Mouse (Mus musculus) embryonic facial prominence, embryonic 11.5 days (tissue): ENCODE data around the gene Dnajb14. TPM values are rescaled to one million over a fixed set of nuclear protein-coding genes. Genes with fewer than 3 reads are reported as not detected.
"Not testable (repeated sequence)": the region's sequence is repeated elsewhere in the genome, so short reads cannot be mapped to it uniquely, and the experiment has no call there.

Experiments
- ATAC-seq: fragments of 200-750 bp; cut with Nextera tagmentation; replicated peaks from 2 replicates; pipeline ENCODE4 v1.8.0; 2017; ENCODE audit warnings: low read depth; ENCODE audit not compliant: insufficient number of reproducible peaks, low FRiP score, low TSS enrichment
- DNase-seq: peaks from one replicate; pipeline ENCODE4 v3.0.0-alpha.2; 2015; ENCODE audit warnings: low spot score
- H3K27ac ChIP-seq: fragments of 300-500 bp; sonication (generic); replicated peaks from 2 replicates; pipeline ENCODE4 v1.5.1; 2014; ENCODE audit warnings: mild to moderate bottlenecking, low read depth, low read length, control low read depth
- H3K27me3 ChIP-seq: fragments of 300-500 bp; sonication (generic); 2 replicates; pipeline ENCODE4 v1.6.1; 2014; ENCODE audit warnings: mild to moderate bottlenecking, low read length, moderate library complexity, mixed read lengths; ENCODE audit not compliant: control insufficient read depth, insufficient read depth
- H3K36me3 ChIP-seq: fragments of 300-500 bp; sonication (generic); replicated peaks from 2 replicates; pipeline ENCODE4 v1.6.1; 2014; ENCODE audit warnings: low read depth, mild to moderate bottlenecking, low read length, moderate library complexity, mixed read lengths; ENCODE audit not compliant: control insufficient read depth, insufficient read depth
- H3K4me1 ChIP-seq: fragments of 300-500 bp; sonication (generic); 2 replicates; pipeline ENCODE4 v1.6.1; 2014; ENCODE audit warnings: low read length, mixed read lengths; ENCODE audit not compliant: control insufficient read depth, insufficient read depth
- H3K4me2 ChIP-seq: fragments of 300-500 bp; sonication (generic); 2 replicates; pipeline ENCODE4 v1.6.1; 2014; ENCODE audit warnings: low read depth, mild to moderate bottlenecking, control low read depth, low read length, moderate library complexity
- H3K4me3 ChIP-seq: fragments of 300-500 bp; sonication (generic); 2 replicates; pipeline ENCODE4 v1.5.1; 2014; ENCODE audit warnings: low read depth, low read length, control low read depth
- H3K9ac ChIP-seq: fragments of 300-500 bp; sonication (generic); replicated peaks from 2 replicates; pipeline ENCODE4 v1.6.1; 2014; ENCODE audit warnings: mild to moderate bottlenecking, control low read depth, low read length
- H3K9me3 ChIP-seq: fragments of 300-500 bp; sonication (generic); replicated peaks from 2 replicates; pipeline ENCODE4 v1.6.1; 2016; ENCODE audit warnings: mild to moderate bottlenecking, low read length, inconsistent platforms, mixed read lengths; ENCODE audit not compliant: control insufficient read depth
- WGBS: fragments of 180-500 bp; shearing (Covaris S2); extraction: QIAGEN DNeasy Blood & Tissue Kit; methylation state at CpG from one replicate; pipeline ENCODE4 v1.1.7; 2014; 5-methylcytosine and 5-hydroxymethylcytosine counted together
- polyA plus RNA-seq: library from polyadenylated mRNA; unstranded; fragments of >200 nt; fragmentation: Nextera tagmentation; extraction: Ambion mirVana; gene quantifications from 2 replicates; pipeline ENCODE4 v1.2.1, GENCODE M21; 2014

Dnajb14 gene
- polyA plus RNA-seq, 1 experiment from 2014 or later, result 9.4 TPM

GRCm38 (mm10) chr3:137853011-137853410 is 14.5 kb upstream of the Dnajb14 start:
- not testable (repeated sequence) for H3K4me2 ChIP-seq, DNase-seq, H3K4me1 ChIP-seq, H3K9ac ChIP-seq, H3K36me3 ChIP-seq, H3K9me3 ChIP-seq, H3K27me3 ChIP-seq, H3K27ac ChIP-seq, H3K4me3 ChIP-seq, ATAC-seq
- WGBS, result 89% methylated on average over 1 of the region's 1 CpGs

DNA sequence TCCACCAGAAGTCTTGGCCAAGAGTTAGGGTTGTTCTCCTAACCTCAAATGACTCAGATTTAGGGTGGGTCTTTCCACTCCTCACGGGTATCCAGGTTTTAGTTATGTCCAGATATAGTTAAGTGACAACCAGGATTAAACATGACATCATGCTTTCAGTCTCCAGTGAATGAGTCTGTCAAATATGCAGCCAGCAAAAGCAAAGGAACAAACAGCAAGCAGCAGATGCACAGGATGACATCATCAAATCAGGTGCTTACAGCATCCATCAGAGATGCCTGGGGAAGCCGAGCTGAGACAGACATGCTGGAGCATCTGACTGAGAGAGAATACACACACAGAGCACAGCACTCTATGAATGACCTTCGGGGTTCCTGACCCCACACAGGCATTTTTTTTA is 12.1 kb upstream of the Dnajb14 start:
- no peaks in the 10 kb centered on the region for H3K4me1 ChIP-seq
- H3K27ac ChIP-seq, result no peak overlapping the region
- WGBS, result 79% methylated on average over 3 of the region's 3 CpGs
- H3K4me3 ChIP-seq, result no peak overlapping the region
- H3K27me3 ChIP-seq, result no peaks in the 10 kb centered on the region
- ATAC-seq (no peak), DNase-seq (no peak)
- H3K9ac ChIP-seq, result no peak overlapping the region
- H3K4me2 ChIP-seq, result no peak overlapping the region
- H3K9me3 ChIP-seq, result no peaks in the 10 kb centered on the region
- no peaks in the 10 kb centered on the region for H3K36me3 ChIP-seq

DNA sequence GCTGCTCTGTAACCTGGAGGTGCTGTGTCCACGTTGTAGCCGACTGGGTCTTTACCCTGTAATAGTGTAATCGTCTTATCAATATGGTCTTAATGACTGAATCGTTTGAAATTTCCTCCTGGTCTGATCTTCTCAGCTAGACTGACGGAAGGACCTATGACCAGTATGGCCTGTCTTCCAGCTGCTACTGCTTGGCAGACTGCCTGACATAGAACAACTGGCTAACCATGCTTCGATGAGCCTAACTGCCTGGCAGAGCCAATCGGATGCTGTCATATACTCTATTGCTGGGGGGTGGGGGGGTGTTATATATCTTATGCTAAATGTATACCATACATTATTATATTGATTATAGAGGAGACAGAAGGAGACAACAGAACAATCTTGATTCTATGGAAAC is 11.4 kb upstream of the Dnajb14 start:
- H3K36me3 ChIP-seq, result no peaks in the 10 kb centered on the region
- H3K4me2 ChIP-seq, result no peak overlapping the region
- no peaks in the 10 kb centered on the region for H3K4me1 ChIP-seq
- H3K9ac ChIP-seq, result no peak overlapping the region
- ATAC-seq (no peak), DNase-seq (no peak)
- 85% methylated on average over 7 of the region's 7 CpGs for WGBS
- no peak overlapping the region for H3K27ac ChIP-seq
- H3K27me3 ChIP-seq, result no peaks in the 10 kb centered on the region
- H3K4me3 ChIP-seq, result no peak overlapping the region
- no peaks in the 10 kb centered on the region for H3K9me3 ChIP-seq

DNA sequence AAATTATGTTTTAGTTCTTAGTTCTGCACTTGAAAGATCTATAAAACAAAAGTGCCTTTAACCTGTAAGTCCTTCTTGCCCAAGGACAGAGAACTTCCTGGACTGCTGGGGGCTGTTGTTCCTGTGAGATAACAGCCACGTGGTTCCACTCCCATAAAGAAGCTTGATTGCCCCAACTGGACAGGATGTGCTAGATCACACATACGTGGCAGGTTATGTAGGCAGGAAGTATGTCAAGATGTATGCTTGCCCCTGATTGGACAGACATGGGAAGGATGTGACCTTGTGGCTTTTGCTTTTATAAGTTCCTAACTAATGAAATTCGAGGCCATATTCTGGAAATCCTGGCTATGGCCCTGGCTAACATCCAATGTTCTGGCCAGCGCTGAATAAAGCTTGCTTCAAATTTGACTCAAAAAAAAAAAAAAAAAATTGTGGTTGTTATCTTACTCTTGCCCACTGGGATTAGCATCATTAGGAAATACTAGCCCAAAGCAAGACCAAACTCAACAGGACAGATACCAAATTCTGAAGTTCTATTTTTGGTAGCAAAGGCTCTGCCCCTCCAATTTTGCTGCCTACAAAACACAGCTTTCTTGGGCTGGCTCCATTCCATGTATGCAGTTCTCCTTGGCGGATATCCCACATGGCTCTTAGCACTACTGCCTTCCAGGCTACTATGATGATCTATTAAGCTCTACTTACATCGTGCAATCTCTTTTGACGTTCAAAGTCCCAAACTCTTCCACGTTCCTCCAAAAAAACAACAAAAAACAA is 6.9 kb upstream of the Dnajb14 start:
- Histone ChIP-seq H3K27ac (no peak overlapping the region), H3K27me3 (no peaks in the 10 kb centered on the region), H3K9ac (no peak overlapping the region), H3K36me3 (no peaks in the 10 kb centered on the region), H3K4me3 (no peak overlapping the region), H3K4me2 (no peak overlapping the region), H3K9me3 (no peaks in the 10 kb centered on the region), H3K4me1 (no peaks in the 10 kb centered on the region)
- 78% methylated on average over 8 of the region's 8 CpGs for WGBS
- ATAC-seq (no peak), DNase-seq (no peak)

DNA sequence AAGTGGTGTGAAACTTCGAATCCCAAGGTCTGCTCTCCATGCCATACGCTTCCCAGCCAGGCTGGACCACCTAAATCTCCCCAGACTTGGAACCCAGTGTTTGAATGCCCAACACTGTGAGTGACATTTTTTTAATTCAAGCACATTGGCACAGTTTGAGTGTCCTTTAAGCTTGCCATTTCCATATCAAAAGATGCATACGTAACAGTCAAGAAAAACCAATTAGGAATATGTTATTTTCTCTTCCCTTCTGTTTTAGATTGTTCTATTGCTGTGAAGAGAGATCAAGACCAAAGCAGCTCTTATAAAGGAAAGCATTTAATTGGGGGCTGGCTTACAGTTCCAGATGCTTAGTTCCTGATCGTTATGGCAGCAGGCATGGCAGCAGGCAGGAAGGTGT is 6.0 kb upstream of the Dnajb14 start:
- H3K27ac ChIP-seq, result no peak overlapping the region
- 83% methylated on average over 4 of the region's 4 CpGs for WGBS
- H3K4me1 ChIP-seq, result no peaks in the 10 kb centered on the region
- H3K4me2 ChIP-seq, result no peak overlapping the region
- no peaks in the 10 kb centered on the region for H3K27me3 ChIP-seq
- H3K4me3 ChIP-seq, result no peak overlapping the region
- H3K36me3 ChIP-seq, result no peaks in the 10 kb centered on the region
- DNase-seq, result no peak
- H3K9me3 ChIP-seq, result no peaks in the 10 kb centered on the region
- no peak for ATAC-seq
- H3K9ac ChIP-seq, result no peak overlapping the region

GRCm38 (mm10) chr3:137862600-137862999 is 4.9 kb upstream of the Dnajb14 start:
- Histone ChIP-seq H3K9me3 (no peaks in the 10 kb centered on the region), H3K36me3 (no peaks in the 10 kb centered on the region), H3K27me3 (no peaks in the 10 kb centered on the region), H3K9ac (no peak overlapping the region), H3K4me1 (no peaks in the 10 kb centered on the region), H3K27ac (no peak overlapping the region), H3K4me3 (no peak overlapping the region), H3K4me2 (no peak overlapping the region)
- no peak for ATAC-seq
- WGBS, result 94% methylated on average over 3 of the region's 3 CpGs
- no peak for DNase-seq

DNA sequence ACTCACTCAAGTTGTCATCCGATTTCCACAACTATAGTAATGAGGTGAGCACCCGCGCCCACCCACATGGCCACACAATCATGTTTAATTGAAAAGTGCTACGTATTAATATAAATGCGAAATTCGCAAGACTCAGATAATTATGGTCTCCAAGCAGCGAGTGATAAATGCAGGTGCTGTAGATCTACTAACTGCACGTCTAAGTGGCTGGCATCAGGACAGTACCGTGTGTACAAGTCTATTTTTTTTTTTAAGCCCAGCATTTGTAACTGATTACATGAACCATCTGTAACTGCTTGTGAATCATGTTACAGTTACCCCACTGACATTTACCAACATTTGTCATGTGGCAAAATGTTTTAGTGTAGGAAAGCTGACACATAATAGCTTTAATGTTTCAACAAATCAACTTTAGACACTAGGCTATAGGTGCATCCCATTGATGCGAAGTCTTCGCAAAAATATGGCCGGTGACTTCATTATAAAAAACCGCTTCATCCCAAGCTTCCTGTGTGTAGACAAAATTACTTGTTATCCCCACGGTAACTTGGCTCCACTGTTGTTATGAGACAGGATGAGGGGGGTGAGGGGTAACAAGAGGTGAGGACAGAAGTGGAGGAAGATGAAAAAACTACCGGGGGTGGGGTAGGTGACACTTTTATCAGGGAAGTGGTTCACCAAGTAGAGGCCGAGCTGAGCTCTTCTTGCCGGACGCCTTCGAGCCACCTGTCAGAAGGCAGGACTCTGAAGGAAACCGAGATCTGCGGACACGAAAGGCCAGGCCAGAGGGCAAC is 3.9 kb upstream of the Dnajb14 start:
- H3K4me2 ChIP-seq, result peak overlapping the region; percentile 57
- H3K27me3 ChIP-seq, result no peaks in the 10 kb centered on the region
- H3K4me1 ChIP-seq, result no peaks in the 10 kb centered on the region
- 36% methylated on average over 22 of the region's 22 CpGs for WGBS
- no peaks in the 10 kb centered on the region for H3K36me3 ChIP-seq
- no peaks in the 10 kb centered on the region for H3K9me3 ChIP-seq
- DNase-seq (no peak), ATAC-seq (no peak; the same call in 1 of the 2 replicates)
- peak overlapping the region; percentile 59 for H3K9ac ChIP-seq
- peak overlapping the region; percentile 87 for H3K4me3 ChIP-seq
- peak overlapping the region; percentile 85 for H3K27ac ChIP-seq
